Mouse (Mus musculus) gastrocnemius, postnatal 4 days (tissue): ENCODE results near the gene Gm10220. TPM values are rescaled to one million over a fixed set of nuclear protein-coding genes. Genes with fewer than 3 reads are reported as not detected.
A peak's percentile ranks its signal among the peaks of the same experiment; 100 is the strongest.
"Not testable (repeated sequence)": the region's sequence is repeated elsewhere in the genome, so short reads cannot be mapped to it uniquely, and the experiment has no call there.

ENCODE experiments used
- DNase-seq, 2 experiments: peaks; one replicate each; pipeline ENCODE4 v3.0.0; 2021 to 2022; ENCODE audit warnings: low spot score in 2 of 2, mixed read lengths in 2 of 2
- long read RNA-seq, 2 experiments: library from polyadenylated mRNA; stranded (forward); transcript quantifications; one replicate each; pipeline ENCODE4 v2.0.0; 2021
- total RNA-seq, 2 experiments: library from RNA; stranded (reverse); gene quantifications; 2 replicates each; pipeline ENCODE4 v1.2.3; 2021

Gene Gm10220
- total RNA-seq: not detected
- long read RNA-seq, experiment 1: 0 reads
- long read RNA-seq, experiment 2: 0 reads

GRCm38 (mm10) chr5:26121321-26121720, at the start of gene Gm10220:
Gene Gm10220, minus strand, starts transcription at chr5:26121421.
- not testable (repeated sequence) for DNase-seq

GRCm38 (mm10) chr5:26169855-26170254, 48.6 kb upstream of the Gm10220 start:
- no peak for DNase-seq

GRCm38 (mm10) chr5:26165791-26166165, 44.6 kb upstream of the Gm10220 start:
- no peak for DNase-seq

- no peak for DNase-seq
Observed at GRCm38 (mm10) chr5:26165036-26165790, 44.0 kb upstream of the Gm10220 start.

- peak in 1 of 2 experiments; percentile 10 for DNase-seq
Observed at GRCm38 (mm10) chr5:26157396-26158170, 36.4 kb upstream of the Gm10220 start.

GRCm38 (mm10) chr5:26142891-26143290, 21.7 kb upstream of the Gm10220 start:
- no peak for DNase-seq

- DNase-seq: not testable (repeated sequence)
Observed at GRCm38 (mm10) chr5:26105262-26105661, 16.0 kb downstream of the Gm10220 start, which contains the start of gene 5031410I06Rik. Gene 5031410I06Rik, minus strand, starts transcription at chr5:26105362.

- DNase-seq: not testable (repeated sequence)
Observed at GRCm38 (mm10) chr5:26089191-26089590, 32.0 kb downstream of the Gm10220 start, which contains the start of gene Gm10471. Gene Gm10471, minus strand, starts transcription at chr5:26089291.

GRCm38 (mm10) chr5:26079023-26079422, 42.2 kb downstream of the Gm10220 start:
- not testable (repeated sequence) for DNase-seq

- no peak for DNase-seq
Observed at GRCm38 (mm10) chr5:26070716-26071115, 50.5 kb downstream of the Gm10220 start.

Other genes starting within 250 kb of the Gm10220 start
- not detected for gene Gm21663, start 179.0 kb downstream of the Gm10220 start, total RNA-seq
- not detected for gene Gm21671, start 167.0 kb downstream of the Gm10220 start, total RNA-seq
- gene Gm21680, start 148.8 kb downstream of the Gm10220 start, total RNA-seq: not detected
- not detected for gene Gm21698, start 132.8 kb downstream of the Gm10220 start, total RNA-seq
- not detected for gene Gm1979, start 116.6 kb downstream of the Gm10220 start, total RNA-seq
- not detected for gene Gm5862, start 98.5 kb downstream of the Gm10220 start, total RNA-seq
- not detected for gene Speer4a, start 81.9 kb downstream of the Gm10220 start, total RNA-seq
- gene Gm7347, start 62.8 kb downstream of the Gm10220 start, total RNA-seq: not detected
- gene Gm10471, start 32.1 kb downstream of the Gm10220 start, total RNA-seq: not detected
- not detected for gene 5031410I06Rik, start 16.1 kb downstream of the Gm10220 start, total RNA-seq
- gene Gm7361, start 136.3 kb upstream of the Gm10220 start, total RNA-seq: not detected